Mouse (Mus musculus): Measurements from ENCODE around the gene Plekhg5.

- TF ChIP-seq CTCF (IDR thresholded peaks at IDR 0.05; ENCODE audit: borderline replicate concordance, insufficient read depth, low read depth, low read length): no peak
- no peak for TF ChIP-seq POLR2A (IDR thresholded peaks at IDR 0.05; ENCODE audit: borderline replicate concordance, insufficient read depth, low read length)
These were observed 52.2 kb downstream of the Plekhg5 start for GRCm38 (mm10) chr4:152124361-152124961.

Data from cerebellum, adult 2 months (tissue).